In the genomic region with DNA sequence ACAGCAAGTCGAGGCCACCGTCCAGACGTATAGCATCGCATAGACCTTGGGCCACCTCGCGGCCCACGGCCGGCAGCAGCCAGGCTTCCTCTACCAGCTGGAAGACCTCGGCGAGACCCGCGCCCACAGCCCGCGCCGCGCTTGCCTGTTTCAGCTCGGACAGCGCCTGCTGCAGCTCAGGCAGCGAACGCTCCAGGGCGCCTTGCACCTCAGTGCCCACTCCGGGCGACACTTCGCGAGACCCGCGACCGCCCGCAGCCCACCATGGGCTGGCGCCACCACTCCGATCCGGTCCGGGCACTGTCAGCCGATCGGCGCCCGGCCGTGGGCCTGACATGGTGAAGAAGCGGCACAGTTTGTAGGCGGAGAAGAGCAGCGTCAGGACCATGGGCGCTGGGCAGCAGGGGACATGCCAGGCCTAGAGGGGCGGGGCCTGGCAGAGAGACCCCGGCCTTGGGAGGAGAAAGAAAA, we compare ENCODE assay signal across 8 mouse cellular contexts. TPM values are rescaled to one million over a fixed set of nuclear protein-coding genes. Genes with fewer than 3 reads are reported as not detected.
DNase-seq lines count a peak whose midpoint lies in the region; ATAC-seq and TF ChIP-seq lines count a peak whose summit lies in the region.

No protein-coding gene starts in this region.

- no peaks in the 10 kb centered on the region for H3K9me3 ChIP-seq in forebrain, embryonic 16.5 days (ENCODE audit: control insufficient read depth, low read length)
- no peaks in the 10 kb centered on the region for H3K9me3 ChIP-seq in stomach, embryonic 16.5 days (replicated peaks; ENCODE audit: control insufficient read depth, low read length)

- peak; percentile 64 for ATAC-seq in forebrain, embryonic 16.5 days
- ATAC-seq in stomach, embryonic 16.5 days (ENCODE audit: insufficient read depth, low FRiP score) = no peak

- DNase-seq in lung, adult 2 months = no peak
- no peak for DNase-seq in lung, postnatal 25 days (ENCODE audit: low spot score)
- DNase-seq in brain, adult 2 months (ENCODE audit: low read depth, low spot score) = peak; percentile 61
- peak; percentile 57 to 72 for DNase-seq in kidney, postnatal 4 days
- no peak for DNase-seq in urinary bladder, postnatal 10 days (ENCODE audit: low spot score)

- H3K27me3 ChIP-seq in forebrain, embryonic 16.5 days (replicated peaks; ENCODE audit: control insufficient read depth, insufficient read depth, low read length) = 0 out of 2 replicates have a peak, but pooled peaks cover 2% of the 10 kb centered on the region
- peaks cover 38% of the 10 kb centered on the region for H3K27me3 ChIP-seq in stomach, embryonic 16.5 days (ENCODE audit: control insufficient read depth, insufficient read depth, low read length)

- H3K4me1 ChIP-seq in lung, adult 2 months (ENCODE audit: control insufficient read depth, insufficient read depth, low read length) = peaks cover 5% of the 10 kb centered on the region; the same call in 1 of the 2 replicates
- H3K4me1 ChIP-seq in forebrain, embryonic 16.5 days (replicated peaks; ENCODE audit: control insufficient read depth, insufficient read depth, low read length) = peaks cover 28% of the 10 kb centered on the region
- peaks cover 6% of the 10 kb centered on the region for H3K4me1 ChIP-seq in stomach, embryonic 16.5 days (ENCODE audit: control insufficient read depth, insufficient read depth, low read length)

- H3K36me3 ChIP-seq in forebrain, embryonic 16.5 days (ENCODE audit: control insufficient read depth, insufficient read depth) = no peaks in the 10 kb centered on the region
- H3K36me3 ChIP-seq in macrophage (ENCODE audit: inconsistent target) = no peaks in the 10 kb centered on the region
- H3K36me3 ChIP-seq in stomach, embryonic 16.5 days (ENCODE audit: control insufficient read depth, insufficient read depth, low read length) = no peaks in the 10 kb centered on the region

- peak overlapping the region; percentile 95 for H3K9ac ChIP-seq in forebrain, embryonic 16.5 days (replicated peaks; ENCODE audit: low read depth, low read length)
- H3K9ac ChIP-seq in stomach, embryonic 16.5 days (ENCODE audit: low read length) = peak overlapping the region; percentile 60

- H3K79me2 ChIP-seq in macrophage (ENCODE audit: inconsistent target) = no peaks in the 10 kb centered on the region

- TF ChIP-seq CTCF in lung, adult 2 months (IDR thresholded peaks at IDR 0.05; ENCODE audit: insufficient read depth, low read length) = no peak

- no peak for TF ChIP-seq POLR2A in lung, adult 2 months (IDR thresholded peaks at IDR 0.05; ENCODE audit: borderline replicate concordance, extremely low read depth, low read depth, low read length)

- peak overlapping the region; percentile 87 for H3K4me2 ChIP-seq in forebrain, embryonic 16.5 days (ENCODE audit: low read length)
- peak overlapping the region; percentile 91 for H3K4me2 ChIP-seq in stomach, embryonic 16.5 days (ENCODE audit: low read depth, low read length)

- peak overlapping the region; percentile 93 for H3K27ac ChIP-seq in forebrain, embryonic 16.5 days (ENCODE audit: low read length)
- no peak overlapping the region for H3K27ac ChIP-seq in macrophage
- H3K27ac ChIP-seq in stomach, embryonic 16.5 days (ENCODE audit: low read length) = no peak overlapping the region

- WGBS in lung, adult 2 months = under 1% methylated on average over 44 of the region's 44 CpGs
- WGBS in forebrain, embryonic 16.5 days = 0% methylated on average over 44 of the region's 44 CpGs
- 3% methylated on average over 38 of the region's 44 CpGs for WGBS in macrophage (ENCODE audit: missing documents)
- under 1% methylated on average over 44 of the region's 44 CpGs for WGBS in stomach, embryonic 16.5 days

- H3K4me3 ChIP-seq in lung, adult 2 months (replicated peaks; ENCODE audit: extremely low read depth, low read depth, low read length) = peak overlapping the region; percentile 40
- H3K4me3 ChIP-seq in forebrain, embryonic 16.5 days (replicated peaks; ENCODE audit: low read length) = peak overlapping the region; percentile 63
- H3K4me3 ChIP-seq in macrophage (ENCODE audit: inconsistent target) = peak overlapping the region; percentile 23; the same call in 1 of the 2 replicates
- peak overlapping the region; percentile 54 for H3K4me3 ChIP-seq in stomach, embryonic 16.5 days (replicated peaks; ENCODE audit: low read length)

RNA-seq across cellular contexts. Expression of a gene that starts 0.4 kb away (rescaled TPM):
- 0.52 and 0.65 TPM in 2 replicates for polyA plus RNA-seq in lung, adult 2 months (2012; rRNA removed)
- polyA plus RNA-seq in forebrain, embryonic 16.5 days (2015; fragmentation: Nextera tagmentation; extraction: Ambion mirVana) = 51.6 and 56.6 TPM in 2 replicates
- total RNA-seq in macrophage (2018; cell fraction: chromatin; rRNA removed) = under 1 TPM in 4 of 26 experiments, not detected in 22; 0.19 to 0.73 (median 0.49) TPM
- total RNA-seq in macrophage (2018; cell fraction: cytosol; rRNA removed) = under 1 TPM in 19 of 26 experiments, not detected in 7; 0.03 to 0.35 (median 0.09) TPM
- 1 to 10 TPM in 1 of 26 experiments, under 1 TPM in 3, not detected in 22; 0.20 to 1.0 (median 0.29) TPM for total RNA-seq in macrophage (2018; cell fraction: nucleus; rRNA removed)
- polyA plus RNA-seq in macrophage (2018) = 0.04 to 0.16 TPM (median 0.12 TPM) in 3 replicates
- polyA plus RNA-seq in stomach, embryonic 16.5 days (2015; fragmentation: Nextera tagmentation; extraction: Ambion mirVana) = 2.3 and 2.4 TPM in 2 replicates

RNA-seq across cellular contexts. Expression of a gene that starts 1.8 kb away (rescaled TPM):
- polyA plus RNA-seq in lung, adult 2 months (2012; rRNA removed) = 25.0 and 30.8 TPM in 2 replicates
- 76.0 and 99.3 TPM in 2 replicates for polyA plus RNA-seq in forebrain, embryonic 16.5 days (2015; fragmentation: Nextera tagmentation; extraction: Ambion mirVana)
- not detected for total RNA-seq in macrophage (2018; cell fraction: chromatin; rRNA removed)
- not detected for total RNA-seq in macrophage (2018; cell fraction: cytosol; rRNA removed)
- not detected for total RNA-seq in macrophage (2018; cell fraction: nucleus; rRNA removed)
- not detected in 3 replicates for polyA plus RNA-seq in macrophage (2018)
- 45.6 and 54.4 TPM in 2 replicates for polyA plus RNA-seq in stomach, embryonic 16.5 days (2015; fragmentation: Nextera tagmentation; extraction: Ambion mirVana)

RNA-seq across cellular contexts. Expression of a gene that starts 6.1 kb away (rescaled TPM):
- polyA plus RNA-seq in lung, adult 2 months (2012; rRNA removed) = 0.11 TPM in 1 of 2 replicates, not detected in the other
- polyA plus RNA-seq in forebrain, embryonic 16.5 days (2015; fragmentation: Nextera tagmentation; extraction: Ambion mirVana) = 0.16 and 0.19 TPM in 2 replicates
- not detected for total RNA-seq in macrophage (2018; cell fraction: chromatin; rRNA removed)
- total RNA-seq in macrophage (2018; cell fraction: cytosol; rRNA removed) = not detected
- not detected for total RNA-seq in macrophage (2018; cell fraction: nucleus; rRNA removed)
- polyA plus RNA-seq in macrophage (2018) = not detected in 3 replicates
- polyA plus RNA-seq in stomach, embryonic 16.5 days (2015; fragmentation: Nextera tagmentation; extraction: Ambion mirVana) = 0.13 TPM in 1 of 2 replicates, not detected in the other

RNA-seq across cellular contexts. Expression of a gene that starts 14.9 kb away (rescaled TPM):
- 9.5 and 12.5 TPM in 2 replicates for polyA plus RNA-seq in lung, adult 2 months (2012; rRNA removed)
- polyA plus RNA-seq in forebrain, embryonic 16.5 days (2015; fragmentation: Nextera tagmentation; extraction: Ambion mirVana) = 78.8 and 86.3 TPM in 2 replicates
- 10 to 100 TPM; 17.1 to 96.8 (median 47.0) TPM for total RNA-seq in macrophage (2018; cell fraction: chromatin; rRNA removed)
- total RNA-seq in macrophage (2018; cell fraction: cytosol; rRNA removed) = 10 to 100 TPM in 25 of 26 experiments, 1 to 10 TPM in 1; 8.3 to 33.4 (median 30.2) TPM
- 100 to 1,000 TPM in 1 of 26 experiments, 10 to 100 TPM in 25; 21.5 to 101 (median 34.7) TPM for total RNA-seq in macrophage (2018; cell fraction: nucleus; rRNA removed)
- 25.0 to 37.9 TPM (median 35.3 TPM) in 3 replicates for polyA plus RNA-seq in macrophage (2018)
- 38.9 and 43.1 TPM in 2 replicates for polyA plus RNA-seq in stomach, embryonic 16.5 days (2015; fragmentation: Nextera tagmentation; extraction: Ambion mirVana)

RNA-seq across cellular contexts. Expression of a gene that starts 14.9 kb away (rescaled TPM):
- polyA plus RNA-seq in lung, adult 2 months (2012; rRNA removed) = 39.6 and 50.4 TPM in 2 replicates
- 209 and 214 TPM in 2 replicates for polyA plus RNA-seq in forebrain, embryonic 16.5 days (2015; fragmentation: Nextera tagmentation; extraction: Ambion mirVana)
- 100 to 1,000 TPM in 1 of 26 experiments, 10 to 100 TPM in 24, 1 to 10 TPM in 1; 8.1 to 103 (median 39.8) TPM for total RNA-seq in macrophage (2018; cell fraction: chromatin; rRNA removed)
- total RNA-seq in macrophage (2018; cell fraction: cytosol; rRNA removed) = 10 to 100 TPM; 18.5 to 36.7 (median 29.7) TPM
- total RNA-seq in macrophage (2018; cell fraction: nucleus; rRNA removed) = 10 to 100 TPM; 12.7 to 68.8 (median 27.1) TPM
- 31.1 to 47.7 TPM (median 32.4 TPM) in 3 replicates for polyA plus RNA-seq in macrophage (2018)
- 131 and 136 TPM in 2 replicates for polyA plus RNA-seq in stomach, embryonic 16.5 days (2015; fragmentation: Nextera tagmentation; extraction: Ambion mirVana)

Comparison
In these comparisons a context has a peak if more than half of its experiments do, and no peak if none do; other contexts are left out.
1. DNase-seq: peak in brain, adult 2 months (single experiment) and kidney, postnatal 4 days (2 of 2); none in lung, adult 2 months (single experiment), lung, postnatal 25 days (single experiment) and urinary bladder, postnatal 10 days (single experiment).
2. RNA of a gene that starts 0.4 kb away (polyA plus RNA-seq): 51.6 to 56.6 TPM in forebrain, embryonic 16.5 days; 2.3 to 2.4 TPM in stomach, embryonic 16.5 days, 0.52 to 0.65 TPM in lung, adult 2 months and 0.04 to 0.16 TPM in macrophage; every median in the first group is over 10 times any median in the second.
3. RNA of a gene that starts 1.8 kb away (polyA plus RNA-seq): 76.0 to 99.3 TPM in forebrain, embryonic 16.5 days, 45.6 to 54.4 TPM in stomach, embryonic 16.5 days and 25.0 to 30.8 TPM in lung, adult 2 months; not detected in macrophage; every median in the first group is over 10 times any median in the second.
4. Peak in every context shown above with its lines, with median percentiles within 50 percentile points of each other: H3K4me3 ChIP-seq.